Mouse (Mus musculus): ENCODE data around the gene 6030458C11Rik. TPM values are rescaled to one million over a fixed set of nuclear protein-coding genes. Genes with fewer than 3 reads are reported as not detected.

The 6030458C11Rik gene
- polyA plus RNA-seq, 1 experiment from 2014 or later, result 31.3 TPM

Small RNAs within 50 kb of the gene (microRNA-seq; reads per million reads assigned to microRNA genes)
- gene Gm47288, result not detected

Other genes starting within 250 kb of the 6030458C11Rik start
- 22.5 and 27.0 TPM in 2 replicates for gene Pdzd2, start 84.7 kb downstream of the 6030458C11Rik start, polyA plus RNA-seq (2015; fragmentation: Nextera tagmentation; extraction: Ambion mirVana)
- gene Drosha, start 166 bp upstream of the 6030458C11Rik start, polyA plus RNA-seq (2015; fragmentation: Nextera tagmentation; extraction: Ambion mirVana), result 29.2 and 30.2 TPM in 2 replicates